ENCODE assay signal across 8 mouse cellular contexts in the genomic region with DNA sequence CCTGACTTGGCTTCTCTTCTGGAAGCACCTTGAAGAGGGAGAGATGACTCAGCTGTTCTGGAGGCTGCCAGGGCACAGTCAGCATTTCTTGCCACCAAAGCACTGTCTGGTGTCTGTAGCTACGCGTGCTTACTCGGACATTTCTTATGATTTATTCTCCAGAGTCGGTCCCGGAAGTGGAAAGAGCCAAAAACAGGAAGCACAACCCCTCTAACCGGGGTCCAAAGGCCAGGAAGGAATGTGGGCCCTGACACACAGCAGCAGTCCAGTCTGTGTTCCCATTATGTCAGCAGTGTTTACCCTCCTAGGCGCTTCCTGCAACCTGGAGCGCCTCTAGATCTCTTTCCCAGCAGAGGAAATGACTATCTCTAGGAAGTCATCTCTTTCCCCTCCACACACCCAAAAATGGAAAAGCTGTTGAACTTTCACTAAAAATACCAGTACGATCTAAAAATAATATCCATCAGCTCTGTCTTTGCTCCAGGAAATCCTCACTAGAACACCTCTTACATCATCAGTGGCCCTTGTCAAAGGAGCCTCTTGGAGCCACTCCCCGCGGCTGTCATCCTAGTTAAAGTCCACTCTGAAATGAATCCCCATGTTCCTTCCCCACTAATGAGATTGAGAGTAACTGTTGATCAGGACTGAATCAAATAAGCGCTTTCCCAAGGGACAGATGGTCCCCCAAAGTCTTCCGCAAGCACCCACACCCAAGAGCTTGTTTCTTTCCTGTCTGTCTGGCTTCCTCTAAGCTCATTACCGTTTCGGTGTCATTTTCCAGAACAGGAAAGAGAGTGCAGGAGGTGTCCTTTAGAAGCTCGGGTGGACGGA.
DNase-seq lines count a peak whose midpoint lies in the region; ATAC-seq and TF ChIP-seq lines count a peak whose summit lies in the region.

No protein-coding gene starts in this region.

- no peaks in the 10 kb centered on the region for H3K27me3 ChIP-seq in kidney, embryonic 14.5 days (ENCODE audit: control insufficient read depth, insufficient read depth, low read length)
- no peaks in the 10 kb centered on the region for H3K27me3 ChIP-seq in midbrain, postnatal 0 days (ENCODE audit: insufficient read depth, low read length)

- H3K4me2 ChIP-seq in kidney, embryonic 14.5 days (replicated peaks; ENCODE audit: low read depth, low read length) = no peak overlapping the region
- no peak overlapping the region for H3K4me2 ChIP-seq in midbrain, postnatal 0 days (ENCODE audit: low read depth, low read length, poor library complexity, severe bottlenecking)

- no peak overlapping the region for H3K4me3 ChIP-seq in kidney, embryonic 14.5 days (ENCODE audit: low read length)
- no peak overlapping the region for H3K4me3 ChIP-seq in midbrain, postnatal 0 days (ENCODE audit: low read depth, low read length)

- H3K9ac ChIP-seq in kidney, embryonic 14.5 days (ENCODE audit: low read depth, low read length) = no peak overlapping the region
- H3K9ac ChIP-seq in midbrain, postnatal 0 days (replicated peaks; ENCODE audit: low read length, poor library complexity, severe bottlenecking) = no peak overlapping the region

- TF ChIP-seq POLR2A in brain, embryonic 14.5 days (IDR thresholded peaks at IDR 0.05; ENCODE audit: borderline replicate concordance, extremely low read depth, insufficient read depth, insufficient read length, poor library complexity, severe bottlenecking) = no peak

- WGBS in kidney, embryonic 14.5 days = 52% methylated on average over 17 of the region's 17 CpGs
- 88% methylated on average over 17 of the region's 17 CpGs for WGBS in midbrain, postnatal 0 days

- no peak for ATAC-seq in kidney, embryonic 14.5 days (ENCODE audit: low FRiP score, low TSS enrichment)
- ATAC-seq in midbrain, postnatal 0 days (ENCODE audit: low FRiP score) = no peak

- H3K27ac ChIP-seq in kidney, embryonic 14.5 days (ENCODE audit: low read depth, low read length) = peak overlapping the region; percentile 26; the same call in 1 of the 2 replicates
- H3K27ac ChIP-seq in midbrain, postnatal 0 days (ENCODE audit: low read depth, low read length) = no peak overlapping the region

- H3K36me3 ChIP-seq in kidney, embryonic 14.5 days (ENCODE audit: control insufficient read depth, insufficient read depth, low read length) = no peaks in the 10 kb centered on the region
- no peaks in the 10 kb centered on the region for H3K36me3 ChIP-seq in midbrain, postnatal 0 days (ENCODE audit: insufficient read depth, low read length)

- no peaks in the 10 kb centered on the region for H3K4me1 ChIP-seq in kidney, embryonic 14.5 days (ENCODE audit: control insufficient read depth, insufficient read depth, low read length)
- H3K4me1 ChIP-seq in midbrain, postnatal 0 days (ENCODE audit: insufficient read depth, low read length) = no peaks in the 10 kb centered on the region

- DNase-seq in brain, embryonic 14.5 days (ENCODE audit: low read depth) = peak; percentile 27
- peak; percentile 88 for DNase-seq in heart, adult 8-10 months (ENCODE audit: low spot score)
- DNase-seq in lung, postnatal 14 days = peak; percentile 16
- DNase-seq in natural killer cell, adult 2 months (ENCODE audit: low spot score in 2 of 2) = no peak
- no peak for DNase-seq in midbrain, postnatal 0 days (ENCODE audit: low spot score)
- no peak for DNase-seq in frontal cortex, adult 2 months (ENCODE audit: extremely low spot score in 1 of 2, low spot score in 1 of 2)
- DNase-seq in B cell, adult 2 months = no peak

- peaks cover 5% of the 10 kb centered on the region; the same call in 1 of the 2 replicates for H3K9me3 ChIP-seq in kidney, embryonic 14.5 days (ENCODE audit: control insufficient read depth, low read length)
- no peaks in the 10 kb centered on the region for H3K9me3 ChIP-seq in midbrain, postnatal 0 days (ENCODE audit: low read length)

- TF ChIP-seq CTCF in brain, embryonic 14.5 days (IDR thresholded peaks at IDR 0.05; ENCODE audit: borderline replicate concordance, extremely low read depth, insufficient read depth, insufficient read length) = no peak
- TF ChIP-seq CTCF in midbrain, postnatal 0 days (IDR thresholded peaks at IDR 0.05) = no peak

Comparison
In these comparisons a context has a peak if more than half of its experiments do, and no peak if none do; other contexts are left out.
1. DNase-seq: peak in brain, embryonic 14.5 days (single experiment), heart, adult 8-10 months (single experiment) and lung, postnatal 14 days (single experiment); none in natural killer cell, adult 2 months (0 of 2), midbrain, postnatal 0 days (single experiment), frontal cortex, adult 2 months (0 of 2) and B cell, adult 2 months (0 of 2).